Mouse (Mus musculus): ENCODE measurements at regions not wholly inside any gene's neighbourhood (a gene's known extent, or its start where the extent isn't known, plus 50 kb on each side); places are given as distances from the start of the nearest gene placed in this dataset.
A peak's percentile ranks its signal among the peaks of the same experiment; 100 is the strongest.

GRCm38 (mm10) chr6:68771507-68771906, 1235.9 kb upstream of the Tacstd2 start (continued):
- TF ChIP-seq MYC (IDR thresholded peaks at IDR 0.05; ENCODE audit: low read depth, low read length) (no peak), TCF12 (IDR thresholded peaks at IDR 0.05; ENCODE audit: low read depth, low read length) (no peak), SMC3 (IDR thresholded peaks at IDR 0.05; ENCODE audit: low read depth, low read length) (peak; percentile 96), ZNF384 (IDR thresholded peaks at IDR 0.05; ENCODE audit: low read depth, low read length) (0 out of 2 replicates have a peak, but pooled peaks have one; percentile 21)

- in situ Hi-C loops (cut with MboI; ENCODE audit: low pct_ligation_motif_present, low pct_unique_long_range_greater_than_20kb, low sequenced_read_pairs) (loop anchor here (25.0 kb wide), 1 partner anchor 538 kb away; no protein-coding TSS in a partner anchor), dilution Hi-C loops (cut with MboI; ENCODE audit: extremely low pct_ligation_motif_present, extremely low pct_unique_long_range_greater_than_20kb, low sequenced_read_pairs) (no loop called here)
- H3K9me3 ChIP-seq (replicated peaks; ENCODE audit: low read length), result no peaks in the 10 kb centered on the region
- H3K27me3 ChIP-seq (replicated peaks), result no peaks in the 10 kb centered on the region
- H3K79me2 ChIP-seq (replicated peaks; ENCODE audit: control insufficient read depth, extremely low read depth, insufficient read depth, poor library complexity, severe bottlenecking), result no peaks in the 10 kb centered on the region
- H3K4me1 ChIP-seq (ENCODE audit: control insufficient read depth in 1 of 2, insufficient read depth in 2 of 2), result peaks cover 3 to 33% of the 10 kb centered on the region in 2 experiments
- H3K27ac ChIP-seq (ENCODE audit: insufficient read depth, low read depth), result no peak overlapping the region
- no peak overlapping the region for H3K9ac ChIP-seq (ENCODE audit: insufficient read depth, low read depth)
- H3K4me3 ChIP-seq (replicated peaks in 1 of 3; ENCODE audit: low read depth in 2 of 3, low read length in 2 of 3, poor library complexity in 1 of 3), result no peak overlapping the region
- H3K4me2 ChIP-seq (ENCODE audit: insufficient read depth, low read depth, poor library complexity, severe bottlenecking), result no peak overlapping the region
- peak; percentile 95 for TF ChIP-seq MEF2A (IDR thresholded peaks at IDR 0.05; ENCODE audit: borderline replicate concordance, low read depth, low read length)
- TF ChIP-seq MXI1 (IDR thresholded peaks at IDR 0.05; ENCODE audit: low read depth, low read length), result no peak
- TF ChIP-seq SMC3 (IDR thresholded peaks at IDR 0.05; ENCODE audit: low read depth, low read length), result peak; percentile 37
- TF ChIP-seq KAT2A (IDR thresholded peaks at IDR 0.05; ENCODE audit: insufficient replicate concordance, low read length), result peak; percentile 77; the same call in 1 of the 2 replicates
- TF ChIP-seq CHD1 (IDR thresholded peaks at IDR 0.05; ENCODE audit: low read depth, low read length), result no peak
- TF ChIP-seq MAFK (IDR thresholded peaks at IDR 0.05; ENCODE audit: insufficient replicate concordance, low read length), result peak; percentile 84
- TF ChIP-seq USF2 (conservative IDR thresholded peaks at IDR 0.05; ENCODE audit: low read depth, low read length), result no peak
- no peak for TF ChIP-seq NELFE (IDR thresholded peaks at IDR 0.05; ENCODE audit: low read depth, low read length)
- peak; percentile 82 for TF ChIP-seq ZNF384 (IDR thresholded peaks at IDR 0.05; ENCODE audit: low read depth, low read length)
- TF ChIP-seq HCFC1 (IDR thresholded peaks at IDR 0.05; ENCODE audit: low read depth, low read length), result no peak
- TF ChIP-seq POLR2AphosphoS2 (IDR thresholded peaks at IDR 0.05; ENCODE audit: low read depth, low read length), result no peak
- TF ChIP-seq JUN (IDR thresholded peaks at IDR 0.05; ENCODE audit: insufficient read depth, low read depth, low read length), result no peak
- TF ChIP-seq E2F4 (IDR thresholded peaks at IDR 0.05; ENCODE audit: insufficient replicate concordance, low read depth, low read length), result no peak
- TF ChIP-seq PAX5 (IDR thresholded peaks at IDR 0.05; ENCODE audit: low read length), result no peak
- TF ChIP-seq MAZ (IDR thresholded peaks at IDR 0.05; ENCODE audit: low read depth, low read length), result no peak
- no peak for TF ChIP-seq MAX (IDR thresholded peaks at IDR 0.05; ENCODE audit: low read length)
- TF ChIP-seq NRF1 (IDR thresholded peaks at IDR 0.05; ENCODE audit: low read depth, low read length), result no peak
- peak; percentile 67 for TF ChIP-seq BHLHE40 (IDR thresholded peaks at IDR 0.05; ENCODE audit: low read depth, low read length)
- peak; percentile 14 for TF ChIP-seq RAD21 (IDR thresholded peaks at IDR 0.05; ENCODE audit: low read depth, low read length)
- peak; percentile 68 for TF ChIP-seq JUND (conservative IDR thresholded peaks at IDR 0.05; ENCODE audit: low read depth, low read length)
- TF ChIP-seq ZMIZ1 (IDR thresholded peaks at IDR 0.05; ENCODE audit: low read depth, low read length), result no peak
- peak; percentile 82 for TF ChIP-seq ETS1 (conservative IDR thresholded peaks at IDR 0.05; ENCODE audit: low read depth, low read length)
- no peak for TF ChIP-seq SIN3A (IDR thresholded peaks at IDR 0.05; ENCODE audit: low read length)
- TF ChIP-seq ZKSCAN1 (IDR thresholded peaks at IDR 0.05; ENCODE audit: borderline replicate concordance, low read depth, low read length), result no peak
- TF ChIP-seq RCOR1 (conservative IDR thresholded peaks at IDR 0.05; ENCODE audit: low read depth, low read length), result 0 out of 2 replicates have a peak, but pooled peaks have one; percentile 56
- no peak for TF ChIP-seq USF1 (IDR thresholded peaks at IDR 0.05; ENCODE audit: low read depth, low read length)
- TF ChIP-seq CHD2 (IDR thresholded peaks at IDR 0.05; ENCODE audit: low read length), result no peak
- TF ChIP-seq IRF4 (IDR thresholded peaks at IDR 0.05; ENCODE audit: low read depth, low read length), result peak; percentile 81
- no peak; the same call in 1 of the 2 replicates for TF ChIP-seq ELF1 (IDR thresholded peaks at IDR 0.05; ENCODE audit: low read depth, low read length)
- TF ChIP-seq TCF12 (IDR thresholded peaks at IDR 0.05; ENCODE audit: low read depth, low read length), result peak; percentile 72
- TF ChIP-seq TBP (conservative IDR thresholded peaks at IDR 0.05; ENCODE audit: low read depth, low read length), result no peak
- peak; percentile 89 for TF ChIP-seq EP300 (IDR thresholded peaks at IDR 0.05; ENCODE audit: low read length)
- 0 out of 2 replicates have a peak, but pooled peaks have one; percentile 49 for TF ChIP-seq MYC (IDR thresholded peaks at IDR 0.05; ENCODE audit: low read depth, low read length)
- TF ChIP-seq UBTF (IDR thresholded peaks at IDR 0.05; ENCODE audit: low read depth, low read length), result no peak
- no peak for TF ChIP-seq GABPA (IDR thresholded peaks at IDR 0.05; ENCODE audit: insufficient replicate concordance, low read depth, low read length)
- TF ChIP-seq CTCF (conservative IDR thresholded peaks at IDR 0.05 in 1 of 2, IDR thresholded peaks at IDR 0.05 in 1 of 2; ENCODE audit: low read depth in 2 of 2, low read length in 2 of 2), result peak in 1 of 2 experiments; percentile 34; a peak in 1 of 4 replicates
- TF ChIP-seq POLR2A (IDR thresholded peaks at IDR 0.05; ENCODE audit: low read depth, low read length), result no peak
- TF ChIP-seq ZC3H11A (IDR thresholded peaks at IDR 0.05; ENCODE audit: low read depth, low read length), result no peak
- DNase-seq (ENCODE audit: extremely low read depth), result peak; percentile 84
- H3K36me3 ChIP-seq (replicated peaks in 1 of 2; ENCODE audit: control insufficient read depth in 1 of 2, insufficient read depth in 1 of 2, low read length in 1 of 2), result no peaks in the 10 kb centered on the region
Observed at GRCm38 (mm10) chr6:68750451-68750850, 1214.9 kb upstream of the Tacstd2 start.

All from CH12.LX (cell line).